Mouse (Mus musculus) spleen, embryonic (tissue): Measurements from ENCODE around the gene Tmem179.

Source experiments
- CTCF ChIA-PET: fragments of 350-600 bp; sonication (Branson Sonifier 250); formaldehyde crosslinking; loops from one replicate; lab custom pipeline; 2022; lab: Charles Lee

The Tmem179 gene

GRCm38 (mm10) chr12:112516697-112517337 lies at the start of gene Tmem179:
TSS of gene Tmem179 (minus strand) at chr12:112516747.
- CTCF ChIA-PET = no interaction called here

GRCm38 (mm10) chr12:112563011-112563410 lies 46.5 kb upstream of the Tmem179 start:
- CTCF ChIA-PET = interaction anchor here (0.7 to 1.1 kb wide), 2 partner anchors 10 to 330 kb away, joined by 3 to 8 read pairs; no protein-coding TSS in a partner anchor

- CTCF ChIA-PET = interaction anchor here (0.6 to 1.1 kb wide), 3 partner anchors 10 to 331 kb away, joined by 3 to 8 read pairs (median 3); no protein-coding TSS in a partner anchor
These were observed 45.9 kb upstream of the Tmem179 start for GRCm38 (mm10) chr12:112562462-112562861.

DNA sequence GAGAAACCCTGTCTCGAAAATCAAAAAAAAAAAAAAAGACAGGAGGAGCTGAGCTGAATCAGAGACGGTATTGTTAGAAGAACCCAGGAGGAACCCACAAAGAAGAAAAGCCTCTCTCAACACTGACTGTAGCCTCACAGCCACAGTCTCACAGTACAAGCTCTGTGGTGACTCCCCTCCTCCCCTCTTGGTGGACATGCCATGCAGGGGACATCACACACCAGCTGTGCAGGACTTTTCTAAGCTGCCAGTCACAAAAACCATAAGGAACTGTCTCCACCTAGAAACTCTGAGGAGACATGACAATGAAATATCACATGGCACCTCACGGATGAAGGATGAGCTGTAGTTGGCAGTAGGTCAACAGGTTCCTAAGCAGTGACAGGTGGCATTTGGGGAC lies 44.6 kb upstream of the Tmem179 start:
- CTCF ChIA-PET = interaction anchor here (0.6 to 0.7 kb wide), 2 partner anchors 57 to 104 kb away, joined by 3 read pairs; no protein-coding TSS in a partner anchor

DNA sequence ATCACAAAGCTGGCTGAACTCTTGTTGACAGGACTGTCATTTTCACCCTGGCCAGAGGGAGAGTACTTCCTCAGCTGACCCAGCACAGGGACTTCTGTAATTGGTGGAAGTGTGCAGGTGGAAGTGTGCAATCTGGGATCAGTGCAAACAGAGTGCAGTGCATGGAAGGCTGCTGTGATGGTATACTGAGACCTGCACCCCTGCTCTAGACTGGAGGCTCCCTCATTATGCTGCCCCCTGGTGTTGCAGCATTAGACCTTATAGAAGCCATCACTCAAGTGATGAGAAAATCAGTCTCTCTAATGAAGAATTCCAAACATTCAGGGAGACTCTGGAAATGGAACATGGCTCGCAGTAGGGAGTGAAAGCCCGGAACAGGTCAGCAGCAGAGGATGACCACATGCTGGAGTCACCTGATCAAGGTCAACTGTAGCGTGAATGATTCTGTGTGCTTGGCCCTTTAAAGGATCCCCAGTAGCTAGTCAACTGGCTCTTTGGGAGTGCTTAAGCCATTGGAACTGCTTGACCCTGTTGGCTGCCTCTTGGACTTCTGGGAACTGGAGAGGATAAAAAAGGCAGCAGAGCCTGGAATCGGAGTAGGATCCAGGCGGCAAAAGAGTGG lies 43.7 kb upstream of the Tmem179 start:
- CTCF ChIA-PET = interaction anchor here (0.7 kb wide), 1 partner anchor 105 kb away, joined by 3 read pairs; no protein-coding TSS in a partner anchor

GRCm38 (mm10) chr12:112559671-112560070 lies 43.1 kb upstream of the Tmem179 start:
- CTCF ChIA-PET = no interaction called here

- CTCF ChIA-PET = interaction anchor here (0.7 kb wide), 1 partner anchor 46 kb away, joined by 4 read pairs; no protein-coding TSS in a partner anchor
These were observed 42.7 kb upstream of the Tmem179 start for GRCm38 (mm10) chr12:112559231-112559630.

DNA sequence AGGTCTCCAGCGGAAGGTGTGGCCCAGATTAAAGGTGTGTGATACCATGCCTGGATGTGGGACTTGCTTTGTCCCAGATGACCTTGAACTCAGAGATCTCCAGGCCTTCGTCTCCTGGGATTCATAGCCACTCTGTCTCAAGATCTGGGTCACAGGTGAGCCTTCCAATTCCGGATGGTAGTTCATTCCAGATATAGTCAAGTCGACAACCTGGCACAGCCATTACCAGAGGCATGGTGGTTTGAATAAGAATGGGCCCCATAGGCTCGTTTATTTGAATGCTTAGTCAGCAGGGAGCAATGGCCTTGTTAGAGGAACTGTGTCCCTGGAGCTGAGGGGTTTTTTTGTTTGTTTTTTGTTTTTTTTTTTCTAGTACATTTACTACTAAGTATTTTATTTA lies 40.7 kb upstream of the Tmem179 start:
- CTCF ChIA-PET = no interaction called here

GRCm38 (mm10) chr12:112556531-112557060 lies 40.0 kb upstream of the Tmem179 start:
- CTCF ChIA-PET = no interaction called here

DNA sequence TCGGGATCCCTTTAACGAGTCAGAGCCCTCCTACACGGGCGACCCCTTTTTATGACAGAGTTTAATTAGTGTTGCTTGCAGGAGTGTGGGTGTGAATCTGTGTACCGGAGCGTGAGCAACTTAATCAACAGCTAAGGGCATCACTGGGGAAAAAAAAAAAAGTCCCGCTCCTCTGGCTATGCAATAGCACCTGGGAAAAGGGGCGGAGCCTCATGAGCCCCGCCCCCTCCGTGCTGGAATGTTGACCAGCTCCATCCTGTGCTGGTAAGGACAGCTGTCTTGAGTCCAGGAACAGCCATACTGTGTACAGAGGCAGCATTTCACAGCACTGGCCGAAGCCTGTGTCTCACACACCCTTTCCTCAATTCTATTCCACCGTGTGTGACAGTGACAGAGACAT lies 38.4 kb upstream of the Tmem179 start:
- CTCF ChIA-PET = interaction anchor here (0.8 kb wide), 1 partner anchor 114 kb away, joined by 3 read pairs; no protein-coding TSS in a partner anchor

- CTCF ChIA-PET = interaction anchor here (0.9 to 2.0 kb wide), 6 partner anchors 10 to 123 kb away, joined by 3 to 16 read pairs (median 3); no protein-coding TSS in a partner anchor
These were observed 36.0 kb upstream of the Tmem179 start for GRCm38 (mm10) chr12:112552520-112552919.

GRCm38 (mm10) chr12:112551861-112552375 lies 35.4 kb upstream of the Tmem179 start:
- CTCF ChIA-PET = interaction anchor here (1.0 to 2.0 kb wide), 3 partner anchors 54 to 123 kb away, joined by 3 to 16 read pairs (median 3); no protein-coding TSS in a partner anchor

DNA sequence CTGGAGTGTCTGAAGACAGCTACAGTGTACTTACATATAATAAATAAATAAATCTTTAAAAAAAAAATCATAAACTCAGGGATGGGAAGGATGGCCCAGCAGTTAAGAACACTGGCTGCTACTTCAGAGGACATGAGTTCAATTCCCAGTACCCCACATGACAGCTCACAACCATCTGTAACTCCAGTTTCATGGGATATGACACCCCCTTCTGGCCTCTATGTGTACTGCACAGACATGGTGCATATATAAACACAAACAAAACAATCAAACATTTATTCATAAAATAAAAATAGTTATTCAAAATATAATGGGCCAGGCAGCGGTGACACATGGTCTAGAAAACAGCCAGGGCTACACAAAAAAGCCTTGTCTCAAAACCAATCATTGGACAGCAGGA lies 32.7 kb upstream of the Tmem179 start:
- CTCF ChIA-PET = no interaction called here

GRCm38 (mm10) chr12:112546110-112546509 lies 29.6 kb upstream of the Tmem179 start:
- CTCF ChIA-PET = no interaction called here

DNA sequence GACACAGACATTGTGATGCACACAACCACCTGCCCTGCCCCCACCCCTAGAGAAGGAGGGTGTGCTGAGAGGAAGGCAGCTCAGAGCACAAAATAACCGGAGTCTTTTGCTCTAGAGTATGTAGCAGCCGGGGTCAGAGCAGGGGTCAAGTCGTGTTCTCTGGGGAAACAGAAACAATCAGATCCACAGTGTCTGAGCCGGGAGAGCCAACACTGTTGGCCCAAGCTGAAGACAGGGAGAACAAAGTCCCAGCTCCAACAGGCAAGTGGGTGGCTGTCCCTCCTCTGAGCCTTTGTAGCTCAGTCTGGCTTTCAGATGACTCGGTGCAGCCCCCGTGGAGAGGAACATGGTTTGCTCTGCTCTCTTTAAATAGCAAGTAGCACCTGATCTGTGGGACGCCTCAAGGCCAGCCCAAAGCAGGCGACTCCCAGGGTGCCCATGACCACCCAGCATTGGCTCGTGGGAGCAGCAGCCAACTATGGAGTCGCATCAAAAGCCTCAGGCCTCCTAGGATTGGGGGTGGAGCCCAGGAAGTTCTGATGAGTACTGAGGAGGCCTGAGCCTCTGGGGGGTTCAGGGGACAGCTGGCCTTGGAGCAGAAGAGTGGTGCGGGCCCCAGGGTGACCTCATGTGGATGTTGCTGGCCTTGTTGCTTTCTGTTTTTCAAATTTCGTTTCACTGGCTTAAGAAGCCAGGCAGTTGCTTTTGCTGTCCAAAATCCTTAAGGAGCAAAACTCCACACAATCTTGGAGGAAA lies 28.6 kb upstream of the Tmem179 start:
- CTCF ChIA-PET = interaction anchor here (1.3 kb wide), 1 partner anchor 61 kb away, joined by 3 read pairs; no protein-coding TSS in a partner anchor

DNA sequence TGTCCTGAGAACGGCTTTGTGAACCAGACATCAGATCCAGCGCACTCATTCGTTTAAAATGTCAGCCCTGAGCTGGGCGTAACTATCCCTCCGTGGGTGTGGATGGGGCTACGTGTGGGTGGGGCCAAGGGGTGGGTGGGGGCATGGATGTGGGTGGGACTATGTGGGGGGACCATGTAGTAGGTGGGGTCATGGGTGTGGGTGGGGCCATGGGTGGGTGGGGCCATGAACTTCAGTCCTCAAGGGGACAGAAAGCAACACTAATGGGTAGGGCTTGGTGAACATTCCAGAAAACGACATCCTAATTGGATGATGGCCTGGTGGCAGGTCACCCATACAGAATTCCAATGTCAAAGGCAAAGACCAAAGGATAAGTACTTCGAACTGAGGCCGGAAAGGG lies 27.4 kb upstream of the Tmem179 start:
- CTCF ChIA-PET = interaction anchor here (1.3 kb wide), 1 partner anchor 62 kb away, joined by 3 read pairs; no protein-coding TSS in a partner anchor

DNA sequence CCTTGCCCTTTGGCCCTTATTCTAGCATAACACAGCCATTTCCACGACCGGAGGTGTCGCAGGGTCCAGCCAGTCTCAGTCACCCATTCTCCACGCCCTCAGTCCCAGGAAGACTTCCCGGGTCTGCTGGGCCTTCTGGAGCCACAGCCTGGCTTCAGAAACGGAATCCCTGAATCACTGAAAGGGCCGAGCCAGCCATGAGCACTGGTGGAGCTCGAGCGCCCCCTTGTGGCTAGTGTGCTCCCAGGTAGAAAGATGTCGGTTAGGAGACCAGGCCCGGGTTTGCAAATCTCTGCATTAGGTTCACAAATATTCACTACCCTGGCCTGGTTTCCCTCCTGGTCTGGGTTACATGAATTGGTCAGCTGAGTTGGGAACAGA lies 26.4 kb upstream of the Tmem179 start:
- CTCF ChIA-PET = interaction anchor here (0.8 kb wide), 1 partner anchor 60 kb away, joined by 4 read pairs; no protein-coding TSS in a partner anchor

GRCm38 (mm10) chr12:112542257-112542919 lies 25.8 kb upstream of the Tmem179 start:
- CTCF ChIA-PET = interaction anchor here (0.8 to 0.9 kb wide), 2 partner anchors 61 to 63 kb away, joined by 3 to 4 read pairs; no protein-coding TSS in a partner anchor

DNA sequence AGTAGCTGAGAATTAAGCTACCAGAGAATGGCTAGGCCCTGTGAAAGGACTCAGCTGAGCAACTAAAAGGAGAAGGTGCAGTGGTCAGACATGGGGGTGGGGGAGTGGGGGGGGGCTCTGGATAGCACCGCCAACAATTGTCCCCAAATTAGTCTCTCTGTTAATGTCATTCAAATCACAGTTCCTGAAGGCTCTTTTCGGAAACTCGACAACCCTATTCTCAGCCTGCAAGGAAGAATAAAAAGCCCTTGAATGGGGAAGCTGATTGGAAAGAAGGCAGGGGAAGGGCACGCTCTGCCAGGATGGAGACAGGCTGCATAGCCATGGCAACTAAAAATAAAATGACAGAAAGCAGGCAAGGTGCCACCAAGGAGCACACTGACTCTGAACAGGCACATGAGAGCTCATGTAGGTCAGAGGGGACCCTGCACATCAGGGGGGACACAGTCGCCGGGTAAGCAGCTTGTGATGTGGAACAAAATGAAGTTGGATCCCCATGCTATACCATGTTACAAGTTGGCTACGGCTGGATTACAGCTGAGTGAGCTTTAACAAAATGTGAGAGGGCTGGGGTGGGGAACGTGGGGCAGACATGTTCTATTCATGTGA lies 25.0 kb upstream of the Tmem179 start:
- CTCF ChIA-PET = interaction anchor here (0.9 kb wide), 1 partner anchor 64 kb away, joined by 3 read pairs; no protein-coding TSS in a partner anchor

DNA sequence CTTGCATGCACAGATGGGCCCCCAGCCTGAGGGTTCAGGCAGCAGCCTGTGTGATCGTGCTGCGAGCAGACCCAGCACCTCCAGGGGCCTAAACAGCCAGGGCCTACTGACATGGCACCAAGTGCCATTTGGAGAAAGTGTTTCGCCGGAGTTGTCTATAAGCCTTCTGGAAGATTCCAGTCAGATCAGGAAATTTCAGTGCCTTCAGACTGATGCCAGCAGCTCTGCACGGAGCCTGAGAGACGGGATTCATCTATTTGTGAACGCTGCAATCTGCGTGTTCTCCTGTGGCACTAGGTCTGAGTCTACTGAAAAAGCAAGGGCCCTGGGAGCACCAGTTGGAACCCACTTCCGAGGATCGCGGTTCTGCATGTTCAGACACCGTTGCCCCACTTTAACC lies 23.8 kb upstream of the Tmem179 start:
- CTCF ChIA-PET = interaction anchor here (1.1 kb wide), 1 partner anchor 72 kb away, joined by 19 read pairs; no protein-coding TSS in a partner anchor
